Mouse (Mus musculus) neural tube, embryonic 11.5 days (tissue): ENCODE results near the gene C4b. TPM values are rescaled to one million over a fixed set of nuclear protein-coding genes. Genes with fewer than 3 reads are reported as not detected.
"Not testable (repeated sequence)": the region's sequence is repeated elsewhere in the genome, so short reads cannot be mapped to it uniquely, and the experiment has no call there.

ENCODE experiments used
- ATAC-seq: fragments of 200-750 bp; cut with Nextera tagmentation; 2 replicates; pipeline ENCODE4 v1.8.0; 2017; ENCODE audit warnings: moderate number of reproducible peaks, mild to moderate bottlenecking, moderate TSS enrichment, moderate library complexity; ENCODE audit not compliant: insufficient read depth, low FRiP score, low TSS enrichment
- DNase-seq: peaks from one replicate; pipeline ENCODE4 v3.0.0-alpha.2; 2015; ENCODE audit warnings: low spot score
- H3K27ac ChIP-seq: fragments of 300-500 bp; sonication (generic); 2 replicates; pipeline ENCODE4 v1.5.1; 2014; ENCODE audit warnings: low read depth, mild to moderate bottlenecking, low read length
- H3K27me3 ChIP-seq: fragments of 300-500 bp; sonication (generic); 2 replicates; pipeline ENCODE4 v1.6.1; 2014; ENCODE audit warnings: mild to moderate bottlenecking, low read length, mixed read lengths; ENCODE audit not compliant: control insufficient read depth, insufficient read depth
- H3K36me3 ChIP-seq: fragments of 300-500 bp; sonication (generic); 2 replicates; pipeline ENCODE4 v1.6.1; 2014; ENCODE audit warnings: mild to moderate bottlenecking, low read length, moderate library complexity, mixed read lengths; ENCODE audit not compliant: control insufficient read depth, insufficient read depth
- H3K4me1 ChIP-seq: fragments of 300-500 bp; sonication (generic); 2 replicates; pipeline ENCODE4 v1.6.1; 2014; ENCODE audit warnings: low read length, mixed read lengths; ENCODE audit not compliant: control insufficient read depth, insufficient read depth
- H3K4me2 ChIP-seq: fragments of 300-500 bp; sonication (generic); 2 replicates; pipeline ENCODE4 v1.6.1; 2014; ENCODE audit warnings: low read depth, mild to moderate bottlenecking, moderate library complexity
- H3K4me3 ChIP-seq: fragments of 300-500 bp; sonication (generic); 2 replicates; pipeline ENCODE4 v1.5.1; 2014; ENCODE audit warnings: low read depth, low read length
- H3K9ac ChIP-seq: fragments of 300-500 bp; sonication (generic); 2 replicates; pipeline ENCODE4 v1.6.1; 2014; ENCODE audit warnings: mild to moderate bottlenecking, low read length
- H3K9me3 ChIP-seq: fragments of 300-500 bp; sonication (generic); 2 replicates; pipeline ENCODE4 v1.6.1; 2016; ENCODE audit warnings: low read length; ENCODE audit not compliant: control insufficient read depth
- WGBS: fragments of 180-500 bp; shearing (Covaris S2); extraction: QIAGEN DNeasy Blood & Tissue Kit; methylation state at CpG from one replicate; pipeline ENCODE4 v1.1.7; 2014; 5-methylcytosine and 5-hydroxymethylcytosine counted together
- polyA plus RNA-seq: library from polyadenylated mRNA; unstranded; fragments of >200 nt; fragmentation: Nextera tagmentation; extraction: Ambion mirVana; gene quantifications from 2 replicates; pipeline ENCODE4 v1.2.1, GENCODE M21; 2014

C4b gene
- polyA plus RNA-seq, 1 experiment from 2014 or later: not detected

DNA sequence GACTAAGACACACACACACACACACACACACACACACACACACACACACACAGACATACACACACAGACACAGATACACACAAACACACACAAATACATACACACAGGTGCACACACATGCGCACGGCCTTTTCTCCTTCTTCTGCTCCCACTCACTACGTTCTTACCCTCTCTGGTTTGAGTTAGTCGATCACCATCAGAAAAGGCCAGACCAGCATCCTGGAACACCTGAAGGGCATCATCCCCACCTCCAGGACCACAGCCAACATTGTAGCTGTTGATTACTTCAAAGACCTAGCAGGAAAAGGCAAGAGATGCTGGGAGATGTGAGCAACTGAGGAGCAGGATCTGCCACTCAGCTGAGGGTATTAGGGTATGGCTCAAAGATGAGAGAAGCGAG, 6.2 kb downstream of the C4b start:
- H3K9ac ChIP-seq, H3K4me3 ChIP-seq, H3K27me3 ChIP-seq, H3K4me2 ChIP-seq, H3K27ac ChIP-seq, H3K36me3 ChIP-seq, H3K9me3 ChIP-seq, H3K4me1 ChIP-seq, DNase-seq, ATAC-seq: not testable (repeated sequence)
- 71% methylated on average over 5 of the region's 5 CpGs for whole genome bisulfite sequencing

DNA sequence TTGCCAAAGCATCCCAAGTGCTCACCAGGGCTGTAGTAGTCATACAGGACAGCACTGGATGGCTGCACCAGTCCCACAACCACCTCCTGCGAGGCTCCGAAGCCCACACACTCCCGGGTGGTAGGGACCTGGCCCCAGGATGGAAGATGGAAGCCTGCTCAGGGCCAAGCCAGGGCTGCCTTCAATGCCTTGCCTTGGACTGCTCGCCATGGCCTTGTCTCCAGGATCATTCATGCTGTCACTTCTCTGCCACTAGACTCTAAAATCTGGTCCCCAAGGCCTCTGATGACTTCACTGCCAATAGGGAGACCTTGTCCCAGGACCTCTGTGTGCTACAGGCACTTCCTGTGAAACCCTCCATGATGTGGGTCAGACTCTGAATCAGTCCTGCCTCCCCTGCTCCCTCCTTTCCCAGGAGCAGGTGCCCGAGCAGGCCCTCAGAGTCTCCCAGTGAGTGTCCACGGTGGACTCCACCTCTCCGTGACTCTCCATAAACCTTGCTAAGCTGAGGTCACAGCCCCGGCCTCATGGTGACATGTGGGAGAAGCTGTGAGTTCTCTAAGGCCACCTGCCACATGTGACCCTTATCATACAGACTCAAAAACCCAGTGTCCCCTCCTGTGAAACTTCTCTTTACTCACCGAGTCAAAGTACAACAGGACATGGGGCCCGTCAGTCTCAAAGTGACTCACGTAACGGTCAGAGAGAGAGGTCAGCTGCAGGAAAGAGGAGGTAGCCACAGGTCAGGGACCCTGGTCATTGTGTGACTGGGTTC, 13.7 kb downstream of the C4b start:
- not testable (repeated sequence) for DNase-seq, H3K4me3 ChIP-seq, H3K27ac ChIP-seq, H3K9me3 ChIP-seq, H3K27me3 ChIP-seq, H3K36me3 ChIP-seq, H3K9ac ChIP-seq, H3K4me1 ChIP-seq, ATAC-seq, H3K4me2 ChIP-seq
- WGBS: 84% methylated on average over 12 of the region's 12 CpGs

DNA sequence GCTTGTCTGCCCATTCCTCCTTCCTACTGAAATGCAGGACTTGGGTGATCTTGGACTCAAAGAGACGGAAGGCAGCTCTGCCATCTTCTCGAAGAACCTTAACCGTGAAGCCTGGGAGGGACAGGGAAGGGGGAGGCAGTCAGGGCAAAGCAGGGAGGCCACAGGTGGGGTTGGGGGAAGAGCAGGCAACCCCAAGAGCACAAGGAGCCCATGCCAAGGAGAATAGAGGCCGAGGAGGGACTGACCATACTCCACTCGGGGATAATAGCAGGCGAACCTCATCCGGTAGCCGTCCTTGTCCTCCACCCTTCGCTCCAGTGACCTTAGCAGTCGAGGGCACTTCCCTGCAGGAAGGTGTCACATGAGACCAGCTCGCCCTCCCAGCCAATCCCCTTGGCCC, 14.5 kb downstream of the C4b start:
- H3K9ac ChIP-seq, H3K27me3 ChIP-seq, H3K9me3 ChIP-seq, H3K4me2 ChIP-seq, H3K27ac ChIP-seq, H3K36me3 ChIP-seq, DNase-seq, H3K4me1 ChIP-seq, ATAC-seq, H3K4me3 ChIP-seq: not testable (repeated sequence)
- 81% methylated on average over 11 of the region's 11 CpGs for WGBS

DNA sequence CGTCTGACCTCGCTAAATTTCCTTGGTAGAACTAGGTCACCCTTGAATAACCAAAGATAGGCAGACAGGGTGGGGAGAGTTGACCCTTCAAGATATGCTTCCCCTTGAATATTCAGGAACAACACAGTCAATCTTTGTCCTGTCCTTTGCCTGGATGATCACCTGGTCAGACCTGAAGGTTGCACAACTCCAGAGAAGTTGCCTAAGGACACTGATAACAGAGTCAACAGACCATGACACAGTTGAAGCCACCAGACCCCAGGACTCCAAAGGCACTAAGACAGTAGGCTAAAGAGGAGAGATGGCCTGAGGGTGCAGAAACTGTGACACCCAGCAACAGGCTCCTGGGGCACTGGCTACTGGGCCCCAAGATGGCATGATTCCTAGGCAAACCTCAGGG, 15.8 kb downstream of the C4b start:
- DNase-seq: no peak

DNA sequence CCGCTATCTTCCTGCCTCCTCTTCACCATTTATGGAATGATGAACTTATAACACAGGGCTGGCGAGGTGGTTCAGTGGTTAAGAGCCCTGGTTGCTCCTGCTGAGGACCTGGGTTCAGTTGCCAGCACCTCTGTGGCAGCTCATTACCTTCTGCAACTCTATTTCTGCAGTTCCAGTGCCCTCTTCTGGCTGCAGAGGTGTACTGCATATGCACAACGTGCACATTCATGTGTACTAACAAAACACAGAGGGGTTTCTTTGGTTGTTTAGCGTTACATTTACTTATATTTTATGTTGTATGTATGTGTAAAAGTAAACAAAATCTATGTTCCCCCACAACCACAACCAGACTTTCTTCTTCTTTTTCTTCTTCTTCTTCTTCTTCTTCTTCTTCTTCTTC, 20.6 kb downstream of the C4b start:
- Histone ChIP-seq H3K9me3 (no peaks in the 10 kb centered on the region), H3K9ac (no peak overlapping the region), H3K4me1 (no peaks in the 10 kb centered on the region), H3K4me2 (no peak overlapping the region), H3K36me3 (no peaks in the 10 kb centered on the region), H3K27ac (no peak overlapping the region), H3K27me3 (no peaks in the 10 kb centered on the region), H3K4me3 (no peak overlapping the region)
- WGBS: 72% methylated on average over 4 of the region's 4 CpGs
- ATAC-seq (no peak), DNase-seq (no peak)

More for the DNA sequence above, 15.8 kb downstream of the C4b start:
- Histone ChIP-seq H3K4me2 (no peak overlapping the region), H3K27ac (no peak overlapping the region), H3K27me3 (no peaks in the 10 kb centered on the region), H3K4me3 (no peak overlapping the region), H3K36me3 (no peaks in the 10 kb centered on the region), H3K9me3 (no peaks in the 10 kb centered on the region), H3K9ac (no peak overlapping the region), H3K4me1 (no peaks in the 10 kb centered on the region)
- 89% methylated on average over 2 of the region's 2 CpGs for WGBS
- ATAC-seq: no peak

DNA sequence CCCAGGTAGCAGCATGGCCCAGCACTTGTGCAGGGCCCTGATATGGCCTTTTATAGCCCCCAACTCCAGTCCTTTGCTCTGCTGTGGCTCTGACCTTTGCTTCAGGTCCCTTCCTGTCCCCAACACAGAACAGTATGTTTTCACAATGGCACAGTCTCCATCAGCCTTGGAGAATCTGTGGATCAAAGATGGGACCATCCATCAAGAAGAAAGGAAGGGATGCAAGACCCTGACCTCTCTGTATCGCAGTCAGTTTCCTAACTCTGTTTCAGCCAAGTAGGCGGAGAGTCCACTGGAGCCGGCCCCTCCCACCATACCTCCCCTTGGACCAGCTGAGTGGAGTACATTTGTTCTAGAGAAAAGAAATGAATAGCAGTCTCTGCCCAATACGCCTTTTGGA, 21.4 kb downstream of the C4b start:
- not testable (repeated sequence) for H3K4me3 ChIP-seq, H3K27ac ChIP-seq, H3K36me3 ChIP-seq, H3K4me1 ChIP-seq, H3K27me3 ChIP-seq, ATAC-seq, DNase-seq, H3K4me2 ChIP-seq, H3K9ac ChIP-seq, H3K9me3 ChIP-seq
- WGBS: 96% methylated on average over 2 of the region's 4 CpGs

DNA sequence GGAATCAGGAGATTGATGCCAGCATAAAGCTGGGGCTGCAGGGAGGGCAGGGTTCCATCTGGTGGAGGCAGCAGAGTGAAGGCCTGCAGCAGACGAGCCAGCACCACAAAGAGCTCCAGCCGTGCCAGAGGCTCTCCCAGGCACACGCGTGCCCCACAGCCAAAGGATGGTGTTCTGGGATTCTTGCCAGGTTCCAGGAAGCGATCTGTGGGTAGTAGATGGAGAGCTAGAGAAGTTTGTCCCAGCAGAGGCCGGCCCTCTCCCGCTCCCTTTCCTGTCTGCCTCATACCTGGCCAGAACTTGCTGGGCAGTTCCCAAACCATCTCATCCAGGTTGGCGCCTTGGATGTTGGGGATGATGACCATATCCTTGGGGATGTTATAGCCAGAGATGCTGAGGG, 23.8 kb downstream of the C4b start:
- H3K9ac ChIP-seq, H3K4me2 ChIP-seq, ATAC-seq, H3K36me3 ChIP-seq, H3K4me1 ChIP-seq, H3K9me3 ChIP-seq, H3K27ac ChIP-seq, DNase-seq, H3K4me3 ChIP-seq, H3K27me3 ChIP-seq: not testable (repeated sequence)
- 83% methylated on average over 8 of the region's 8 CpGs for WGBS

DNA sequence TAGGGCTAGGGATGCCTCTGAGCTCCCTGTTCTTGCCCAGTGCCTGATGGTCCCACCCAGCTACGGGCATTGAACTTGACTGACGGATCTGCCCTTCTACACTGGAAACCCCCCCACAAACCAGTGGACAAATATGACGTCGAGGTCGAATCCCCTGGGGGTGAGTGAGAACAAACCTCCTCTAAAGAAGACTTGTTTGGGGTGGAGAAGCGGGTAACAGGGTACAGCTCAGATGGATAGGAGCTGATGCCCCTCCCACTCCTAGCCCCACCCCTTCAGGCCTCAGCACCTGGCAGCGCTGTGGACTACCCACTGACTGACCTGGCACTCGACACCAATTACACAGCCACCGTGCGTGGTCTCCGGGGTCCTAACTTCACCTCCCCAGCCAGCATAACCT, 26.3 kb downstream of the C4b start:
- WGBS: 80% methylated on average over 11 of the region's 11 CpGs
- Histone ChIP-seq H3K27me3 (no peaks in the 10 kb centered on the region), H3K4me2 (no peak overlapping the region), H3K9ac (no peak overlapping the region), H3K27ac (no peak overlapping the region), H3K9me3 (no peaks in the 10 kb centered on the region), H3K4me3 (no peak overlapping the region), H3K36me3 (no peaks in the 10 kb centered on the region), H3K4me1 (no peaks in the 10 kb centered on the region)
- ATAC-seq (no peak), DNase-seq (no peak)

DNA sequence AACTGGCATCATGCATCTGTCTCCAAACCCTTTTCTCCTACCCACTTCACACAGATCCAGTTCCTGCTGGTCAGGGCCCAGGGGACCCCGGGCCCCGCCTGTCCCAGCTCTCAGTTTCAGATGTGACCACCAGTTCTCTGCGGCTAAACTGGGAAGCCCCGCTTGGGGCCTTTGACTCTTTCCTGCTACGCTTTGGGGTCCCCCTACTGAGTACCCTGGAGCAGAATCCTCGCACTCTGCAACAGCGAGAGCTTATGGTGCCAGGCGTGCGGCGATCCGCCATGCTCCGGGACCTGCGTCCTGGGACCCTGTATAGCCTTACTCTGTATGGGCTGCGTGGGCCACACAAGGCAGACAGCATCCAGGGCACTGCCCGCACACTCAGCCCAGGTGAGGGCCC, 27.4 kb downstream of the C4b start:
- DNase-seq (no peak), ATAC-seq (no peak)
- Histone ChIP-seq H3K4me3 (no peak overlapping the region), H3K36me3 (no peaks in the 10 kb centered on the region), H3K9ac (no peak overlapping the region), H3K27me3 (no peaks in the 10 kb centered on the region), H3K4me2 (no peak overlapping the region), H3K27ac (no peak overlapping the region), H3K9me3 (no peaks in the 10 kb centered on the region), H3K4me1 (no peaks in the 10 kb centered on the region)
- WGBS: 89% methylated on average over 15 of the region's 15 CpGs
